Mouse (Mus musculus) intestine, embryonic 16.5 days (tissue): ENCODE measurements at regions not wholly inside any gene's neighbourhood (a gene's known extent, or its start where the extent isn't known, plus 50 kb on each side); places are given as distances from the start of the nearest gene placed in this dataset.

Experiments used
- ATAC-seq: fragments of 200-750 bp; cut with Nextera tagmentation; 2 replicates; pipeline ENCODE4 v1.8.0; 2017; ENCODE audit warnings: moderate TSS enrichment, moderate library complexity
- H3K27ac ChIP-seq: fragments of 300-500 bp; sonication (generic); 2 replicates; pipeline ENCODE4 v1.5.1; 2014; ENCODE audit warnings: mild to moderate bottlenecking, low read length
- H3K27me3 ChIP-seq: fragments of 300-500 bp; sonication (generic); replicated peaks from 2 replicates; pipeline ENCODE4 v1.6.1; 2014; ENCODE audit warnings: low read length, control low read depth, mixed read lengths; ENCODE audit not compliant: control insufficient read depth, insufficient read depth
- H3K36me3 ChIP-seq: fragments of 300-500 bp; sonication (generic); 2 replicates; pipeline ENCODE4 v1.6.1; 2014; ENCODE audit warnings: low read length, control low read depth; ENCODE audit not compliant: control insufficient read depth, insufficient read depth
- H3K4me1 ChIP-seq: fragments of 300-500 bp; sonication (generic); 2 replicates; pipeline ENCODE4 v1.6.1; 2014; ENCODE audit warnings: low read length, control low read depth, mixed read lengths; ENCODE audit not compliant: control insufficient read depth, insufficient read depth
- H3K4me2 ChIP-seq: fragments of 300-500 bp; sonication (generic); 2 replicates; pipeline ENCODE4 v1.6.1; 2014; ENCODE audit warnings: low read depth, low read length, control low read depth
- H3K4me3 ChIP-seq: fragments of 300-500 bp; sonication (generic); 2 replicates; pipeline ENCODE4 v1.5.1; 2014; ENCODE audit warnings: mild to moderate bottlenecking, low read length
- H3K9ac ChIP-seq: fragments of 300-500 bp; sonication (generic); 2 replicates; pipeline ENCODE4 v1.6.1; 2014; ENCODE audit warnings: low read depth, low read length
- H3K9me3 ChIP-seq: fragments of 300-500 bp; sonication (generic); 2 replicates; pipeline ENCODE4 v1.6.1; 2016; ENCODE audit warnings: low read length, control low read depth; ENCODE audit not compliant: control insufficient read depth
- WGBS: fragments of 180-500 bp; shearing (Covaris S2); extraction: QIAGEN DNeasy Blood & Tissue Kit; methylation state at CpG from one replicate; pipeline ENCODE4 v1.1.7; 2014; 5-methylcytosine and 5-hydroxymethylcytosine counted together

DNA sequence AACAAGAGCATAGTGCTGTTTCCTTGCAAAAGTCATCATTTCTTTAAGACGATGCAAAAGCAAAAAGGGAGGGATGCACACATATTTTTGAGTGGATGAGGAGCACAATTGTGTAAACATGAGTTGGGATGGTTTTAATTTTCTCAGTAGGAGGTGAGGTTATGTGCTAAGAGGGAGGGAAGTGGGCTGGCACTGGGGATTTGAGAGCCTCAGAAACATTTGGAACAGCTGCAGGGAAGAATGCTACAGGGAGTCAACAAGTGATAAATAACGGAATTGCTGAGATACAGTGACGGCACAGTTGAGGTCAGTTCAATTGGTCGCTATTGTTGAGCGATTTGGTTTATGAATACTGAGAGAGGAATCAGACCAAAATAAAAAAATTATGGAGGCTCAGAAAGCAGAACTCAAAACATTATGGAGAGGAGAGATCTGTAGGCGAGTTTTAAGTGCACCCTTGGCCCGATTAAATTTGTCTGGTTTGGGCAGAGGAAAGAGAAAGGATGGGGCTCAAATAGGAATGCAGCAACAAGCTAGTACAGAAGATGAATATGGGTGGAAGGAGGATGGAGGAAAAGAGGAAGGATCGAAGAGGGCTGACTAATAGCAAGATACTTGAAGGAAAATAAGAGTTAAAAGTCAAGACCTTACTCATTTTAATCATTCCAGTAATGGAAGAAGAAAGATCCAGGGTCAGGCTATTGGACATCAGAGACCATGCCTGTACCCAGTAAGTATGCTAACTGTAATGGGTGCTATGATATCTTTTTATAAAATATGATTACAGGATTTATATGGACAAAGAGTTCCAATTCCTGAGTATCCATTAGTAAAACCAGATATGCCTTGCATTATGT is 259.0 kb downstream of the Trim52 start:
- WGBS, result 58% methylated on average over 8 of the region's 8 CpGs
- H3K9ac ChIP-seq, result no peak overlapping the region
- 0 out of 2 replicates have a peak overlapping the region, but pooled peaks have one; percentile 2 for H3K27ac ChIP-seq
- ATAC-seq, result no peak
- H3K36me3 ChIP-seq, result no peaks in the 10 kb centered on the region
- H3K4me1 ChIP-seq, result no peaks in the 10 kb centered on the region
- no peak overlapping the region for H3K4me2 ChIP-seq
- H3K9me3 ChIP-seq, result no peaks in the 10 kb centered on the region
- no peaks in the 10 kb centered on the region for H3K27me3 ChIP-seq
- no peak overlapping the region for H3K4me3 ChIP-seq

- no peak overlapping the region for H3K4me3 ChIP-seq
- H3K36me3 ChIP-seq, result no peaks in the 10 kb centered on the region
- no peak overlapping the region for H3K9ac ChIP-seq
- H3K27ac ChIP-seq, result no peak overlapping the region
- ATAC-seq, result 0 out of 2 replicates have a peak, but pooled peaks have one; percentile 18
- no peak overlapping the region for H3K4me2 ChIP-seq
- 44% methylated on average over 3 of the region's 3 CpGs for WGBS
- H3K4me1 ChIP-seq, result no peaks in the 10 kb centered on the region
- no peaks in the 10 kb centered on the region for H3K9me3 ChIP-seq
- no peaks in the 10 kb centered on the region for H3K27me3 ChIP-seq
Measured at GRCm38 (mm10) chr14:106365624-106366118, 259.7 kb downstream of the Trim52 start.

DNA sequence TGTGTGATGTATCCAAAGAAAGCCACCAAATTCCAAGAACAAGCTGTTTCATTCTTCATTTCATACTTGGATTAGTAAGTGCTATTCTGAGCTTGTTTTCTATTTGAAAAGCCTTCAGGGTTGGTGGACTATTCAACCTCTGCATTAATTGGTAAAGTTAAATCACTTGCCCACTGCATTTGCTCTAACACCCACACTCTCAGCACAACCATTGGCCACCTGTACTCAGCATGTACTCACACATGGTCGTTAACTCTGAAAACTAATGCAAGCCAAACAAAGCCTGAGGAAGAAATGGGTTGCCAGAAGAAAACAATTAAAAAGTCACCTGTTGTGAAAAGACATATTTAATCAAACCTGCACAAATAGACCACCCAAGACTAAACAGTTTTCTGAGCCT is 267.5 kb downstream of the Trim52 start:
- Histone ChIP-seq H3K27me3 (no peaks in the 10 kb centered on the region), H3K4me1 (no peaks in the 10 kb centered on the region), H3K4me2 (no peak overlapping the region), H3K36me3 (no peaks in the 10 kb centered on the region), H3K9me3 (no peaks in the 10 kb centered on the region), H3K9ac (no peak overlapping the region), H3K4me3 (no peak overlapping the region), H3K27ac (no peak overlapping the region)
- WGBS, result 60% methylated on average over 1 of the region's 1 CpGs
- no peak for ATAC-seq

DNA sequence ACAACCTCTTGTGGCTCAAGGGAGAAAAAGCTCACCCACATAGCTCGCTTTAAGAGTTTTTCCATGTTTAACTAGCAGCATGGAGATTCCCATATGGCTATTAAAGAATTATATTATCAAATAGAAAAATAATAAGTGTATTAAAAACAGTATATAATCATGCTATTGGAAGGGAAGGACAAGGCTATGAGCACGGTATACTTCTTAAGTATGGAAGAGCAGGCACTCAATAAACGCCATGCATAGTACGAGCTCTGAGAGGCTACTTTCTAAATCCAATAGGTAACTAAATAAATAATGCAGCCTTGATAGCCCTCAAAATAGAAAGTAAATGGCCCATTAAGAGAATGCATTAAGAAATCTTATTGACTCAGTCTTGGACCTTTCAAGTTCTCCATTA is 273.6 kb downstream of the Trim52 start:
- ATAC-seq, result no peak
- Histone ChIP-seq H3K27ac (no peak overlapping the region), H3K4me1 (no peaks in the 10 kb centered on the region), H3K9ac (no peak overlapping the region), H3K36me3 (no peaks in the 10 kb centered on the region), H3K4me3 (no peak overlapping the region), H3K9me3 (no peaks in the 10 kb centered on the region), H3K4me2 (no peak overlapping the region), H3K27me3 (no peaks in the 10 kb centered on the region)
- WGBS, result 75% methylated on average over 4 of the region's 4 CpGs

DNA sequence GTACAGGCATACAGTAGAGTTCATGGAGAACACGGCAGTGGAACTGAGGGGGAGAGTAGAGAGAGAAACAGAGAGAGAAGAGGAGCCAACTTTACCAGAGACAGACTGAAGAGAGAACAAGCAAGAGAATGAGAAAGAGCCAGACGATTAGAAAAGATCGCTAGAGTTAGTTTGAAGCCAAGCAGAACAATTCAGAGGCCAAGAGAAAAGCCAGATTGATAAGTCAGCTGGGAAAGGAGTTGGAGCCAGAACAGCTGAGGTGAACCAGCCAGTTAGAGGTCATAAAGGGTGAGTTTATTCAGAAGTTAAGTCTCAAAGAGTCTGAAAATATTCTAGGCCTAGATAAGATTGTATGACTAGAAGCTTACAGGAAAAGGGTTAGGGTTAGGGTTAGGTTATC is 281.7 kb downstream of the Trim52 start:
- no peaks in the 10 kb centered on the region for H3K4me1 ChIP-seq
- no peaks in the 10 kb centered on the region for H3K36me3 ChIP-seq
- no peaks in the 10 kb centered on the region for H3K9me3 ChIP-seq
- H3K4me2 ChIP-seq, result no peak overlapping the region
- no peak overlapping the region for H3K27ac ChIP-seq
- no peak overlapping the region for H3K4me3 ChIP-seq
- H3K27me3 ChIP-seq, result no peaks in the 10 kb centered on the region
- no peak for ATAC-seq
- WGBS, result 66% methylated on average over 3 of the region's 3 CpGs
- H3K9ac ChIP-seq, result no peak overlapping the region

GRCm38 (mm10) chr14:106390546-106390945 is 284.5 kb downstream of the Trim52 start:
- Histone ChIP-seq H3K27ac (no peak overlapping the region), H3K4me3 (no peak overlapping the region), H3K36me3 (no peaks in the 10 kb centered on the region), H3K4me1 (peaks cover 2% of the 10 kb centered on the region; the same call in 1 of the 2 replicates), H3K9me3 (no peaks in the 10 kb centered on the region), H3K27me3 (no peaks in the 10 kb centered on the region), H3K9ac (no peak overlapping the region), H3K4me2 (no peak overlapping the region)
- 50% methylated on average over 9 of the region's 9 CpGs for WGBS
- no peak for ATAC-seq

- H3K4me3 ChIP-seq, result no peak overlapping the region
- peak; percentile 74 for ATAC-seq
- H3K9ac ChIP-seq, result no peak overlapping the region
- WGBS, result 28% methylated on average over 4 of the region's 4 CpGs
- H3K27me3 ChIP-seq, result no peaks in the 10 kb centered on the region
- H3K4me1 ChIP-seq, result peaks cover 2% of the 10 kb centered on the region; the same call in 1 of the 2 replicates
- no peak overlapping the region for H3K27ac ChIP-seq
- no peaks in the 10 kb centered on the region for H3K36me3 ChIP-seq
- H3K4me2 ChIP-seq, result no peak overlapping the region
- H3K9me3 ChIP-seq, result no peaks in the 10 kb centered on the region
Measured at GRCm38 (mm10) chr14:106393978-106394377, 288.0 kb downstream of the Trim52 start.

- H3K27me3 ChIP-seq, result no peaks in the 10 kb centered on the region
- no peak overlapping the region for H3K27ac ChIP-seq
- H3K4me3 ChIP-seq, result no peak overlapping the region
- WGBS, result 74% methylated on average over 2 of the region's 2 CpGs
- no peaks in the 10 kb centered on the region for H3K9me3 ChIP-seq
- H3K36me3 ChIP-seq, result no peaks in the 10 kb centered on the region
- no peaks in the 10 kb centered on the region for H3K4me1 ChIP-seq
- ATAC-seq, result no peak
- no peak overlapping the region for H3K9ac ChIP-seq
- no peak overlapping the region for H3K4me2 ChIP-seq
Measured at GRCm38 (mm10) chr14:106412917-106413558, 307.0 kb downstream of the Trim52 start.

DNA sequence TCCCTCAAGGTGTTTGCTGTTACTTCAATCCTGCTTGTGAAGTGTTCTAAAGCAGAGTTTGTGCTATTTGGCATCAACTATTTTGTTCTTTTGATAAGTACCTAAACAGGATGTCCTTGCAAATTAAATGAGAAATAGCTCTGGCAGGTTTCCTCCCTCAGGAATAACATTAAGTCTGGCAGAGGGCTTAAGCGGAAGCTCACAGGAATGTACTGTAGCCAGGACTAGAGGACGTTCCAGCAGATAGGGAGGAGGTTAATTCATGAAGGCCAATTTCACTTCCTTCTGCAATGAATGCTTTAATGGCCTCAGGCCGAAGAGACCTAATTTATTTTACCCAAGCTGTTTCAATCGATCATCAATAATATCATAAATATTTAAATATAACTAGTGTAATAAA is 318.7 kb downstream of the Trim52 start:
- Histone ChIP-seq H3K27ac (no peak overlapping the region), H3K9ac (no peak overlapping the region), H3K27me3 (no peaks in the 10 kb centered on the region), H3K36me3 (no peaks in the 10 kb centered on the region), H3K9me3 (no peaks in the 10 kb centered on the region), H3K4me3 (no peak overlapping the region), H3K4me1 (no peaks in the 10 kb centered on the region), H3K4me2 (no peak overlapping the region)
- 55% methylated on average over 4 of the region's 4 CpGs for WGBS
- ATAC-seq, result no peak
